Mouse (Mus musculus) ES-Bruce4 (cell line): Measurements from ENCODE around the gene Tmc7.

Source experiments
- CTCF ChIP-seq: IDR thresholded peaks from one replicate; pipeline ENCODE4 v1.8.1; 2011; ENCODE audit warnings: low read depth, low read length
- EP300 ChIP-seq: IDR thresholded peaks from 2 replicates; pipeline ENCODE4 v1.6.1; 2011; ENCODE audit warnings: low read depth, low read length; ENCODE audit not compliant: insufficient read depth
- POLR2A ChIP-seq: IDR thresholded peaks from one replicate; pipeline ENCODE4 v1.8.1; 2011; ENCODE audit warnings: low read length; ENCODE audit not compliant: insufficient read depth

DNA sequence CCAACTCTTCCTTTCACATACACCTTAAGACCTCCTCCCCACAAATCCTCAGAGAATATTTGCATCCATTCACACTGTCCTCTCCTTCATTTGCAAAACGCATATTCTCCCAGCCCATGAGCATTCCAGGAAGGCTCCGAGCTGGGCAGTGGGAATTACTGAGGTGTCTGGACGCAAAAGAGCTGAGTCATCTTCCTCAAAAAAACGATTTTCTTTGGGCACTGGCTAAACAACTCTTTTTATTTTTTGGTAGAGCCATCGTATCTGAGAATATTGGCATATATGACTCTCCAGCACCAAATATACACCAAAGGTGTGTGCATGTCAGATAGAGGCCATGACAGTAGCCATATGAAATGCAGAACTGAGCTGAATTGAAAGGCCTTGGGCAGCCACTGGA is 97.6 kb downstream of the Tmc7 start:
- TF ChIP-seq CTCF = no peak
- no peak for TF ChIP-seq POLR2A
- TF ChIP-seq EP300 = no peak
